Mouse (Mus musculus): ENCODE data around the gene Ahsg.

Ahsg gene

DNA sequence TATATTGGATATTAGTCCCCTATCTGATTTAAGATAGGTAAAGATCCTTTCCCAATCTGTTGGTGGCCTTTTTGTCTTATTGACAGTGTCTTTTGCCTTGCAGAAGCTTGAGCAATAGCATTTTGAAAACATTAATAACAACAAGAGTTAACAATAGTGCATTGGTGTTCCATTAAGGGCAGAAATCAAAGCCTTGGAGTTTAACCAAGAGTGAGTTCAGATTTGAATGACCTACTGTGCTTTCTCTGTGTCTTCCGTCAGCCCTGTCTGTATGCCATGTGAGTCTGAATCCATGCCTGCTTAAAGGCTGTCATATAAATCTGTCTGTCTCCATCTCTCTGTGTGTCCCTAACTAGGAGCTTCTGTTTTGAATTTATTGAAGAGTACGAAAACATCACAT is 56.3 kb downstream of the Ahsg start:
- no peak for DNase-seq
